ENCODE assay signal across 8 mouse cellular contexts in genomic region chr6:52174968-52175751, GRCm38 (mm10). TPM values are rescaled to one million over a fixed set of nuclear protein-coding genes. Genes with fewer than 3 reads are reported as not detected.
A peak's percentile ranks its signal among the peaks of the same experiment; 100 is the strongest.
DNase-seq lines count a peak whose midpoint lies in the region; ATAC-seq and TF ChIP-seq lines count a peak whose summit lies in the region.
"Had no signal": no experiment of that assay in that cellular context is flagged by ENCODE, and none has a peak within 500 bp of the region (broad histone marks: within the 10 kb centered on the region; RNA-seq: fewer than 3 reads in every experiment).

No protein-coding gene starts in this region.

- peak overlapping the region; percentile 68 for H3K9ac ChIP-seq in intestine, postnatal 0 days (ENCODE audit: low read depth, low read length)
- H3K9ac ChIP-seq in liver, postnatal 0 days (replicated peaks): peak overlapping the region; percentile 30; the same call in 1 of the 2 replicates
- no peak overlapping the region for H3K9ac ChIP-seq in forebrain, embryonic 13.5 days

- no peaks in the 10 kb centered on the region; the same call in 1 of the 2 replicates for H3K36me3 ChIP-seq in intestine, postnatal 0 days (ENCODE audit: control insufficient read depth, insufficient read depth)
- no peaks in the 10 kb centered on the region for H3K36me3 ChIP-seq in liver, postnatal 0 days (replicated peaks; ENCODE audit: insufficient read depth, low read length)
- H3K36me3 ChIP-seq in forebrain, embryonic 13.5 days (ENCODE audit: poor library complexity, severe bottlenecking): no peaks in the 10 kb centered on the region

- peak; percentile 38; the same call in 1 of the 2 replicates for ATAC-seq in intestine, postnatal 0 days
- 0 out of 2 replicates have a peak, but pooled peaks have one; percentile 14 for ATAC-seq in liver, postnatal 0 days
- ATAC-seq in forebrain, embryonic 13.5 days: no peak

- TF ChIP-seq CTCF in intestine, postnatal 0 days (IDR thresholded peaks at IDR 0.05; ENCODE audit: low read depth): no peak
- no peak for TF ChIP-seq CTCF in liver, postnatal 0 days (IDR thresholded peaks at IDR 0.05; ENCODE audit: low read depth)

- H3K4me1 ChIP-seq in brown adipose tissue, adult 24 weeks (ENCODE audit: control insufficient read depth, insufficient read depth, insufficient read length, low read length): peaks cover 25% of the 10 kb centered on the region
- H3K4me1 ChIP-seq in intestine, postnatal 0 days (replicated peaks; ENCODE audit: control insufficient read depth, insufficient read depth, low read length): no peaks in the 10 kb centered on the region
- peaks cover 3% of the 10 kb centered on the region; the same call in 1 of the 2 replicates for H3K4me1 ChIP-seq in liver, postnatal 0 days (ENCODE audit: insufficient read depth)
- H3K4me1 ChIP-seq in forebrain, embryonic 13.5 days: peaks cover 7% of the 10 kb centered on the region; the same call in 1 of the 2 replicates

- DNase-seq in MN1 (ENCODE audit: low spot score): peak; percentile 32
- no peak for DNase-seq in liver, postnatal 0 days
- no peak for DNase-seq in cerebellum, adult 9-11 months
- no peak for DNase-seq in right cerebral cortex, postnatal 25 days

- H3K4me3 ChIP-seq in brown adipose tissue, adult 24 weeks (ENCODE audit: insufficient read depth, low read depth, low read length): peak overlapping the region; percentile 86
- H3K4me3 ChIP-seq in intestine, postnatal 0 days (ENCODE audit: low read depth, low read length): peak overlapping the region; percentile 61
- H3K4me3 ChIP-seq in liver, postnatal 0 days (ENCODE audit: low read depth, low read length): peak overlapping the region; percentile 41
- no peak overlapping the region for H3K4me3 ChIP-seq in forebrain, embryonic 13.5 days

- H3K4me2 ChIP-seq in intestine, postnatal 0 days (replicated peaks; ENCODE audit: low read depth): peak overlapping the region; percentile 76
- H3K4me2 ChIP-seq in liver, postnatal 0 days (ENCODE audit: low read depth, low read length): peak overlapping the region; percentile 51
- H3K4me2 ChIP-seq in forebrain, embryonic 13.5 days: no peak overlapping the region

- 5% methylated on average over 41 of the region's 41 CpGs for WGBS in intestine, postnatal 0 days
- WGBS in liver, postnatal 0 days (ENCODE audit: insufficient replicate concordance): 10% methylated on average over 40 of the region's 41 CpGs
- WGBS in forebrain, embryonic 13.5 days: 1% methylated on average over 30 of the region's 41 CpGs

- H3K27ac ChIP-seq in brown adipose tissue, adult 24 weeks (replicated peaks; ENCODE audit: low read depth, low read length): peak overlapping the region; percentile 90
- peak overlapping the region; percentile 87 for H3K27ac ChIP-seq in intestine, postnatal 0 days (ENCODE audit: low read depth, low read length)
- H3K27ac ChIP-seq in liver, postnatal 0 days (ENCODE audit: low read depth): peak overlapping the region; percentile 78
- no peak overlapping the region for H3K27ac ChIP-seq in forebrain, embryonic 13.5 days
- H3K27ac ChIP-seq: macrophage had no signal

- H3K27me3 ChIP-seq in intestine, postnatal 0 days (replicated peaks; ENCODE audit: control insufficient read depth, insufficient read depth, low read length): peaks cover 24% of the 10 kb centered on the region; the same call in 1 of the 2 replicates
- peaks cover 86% of the 10 kb centered on the region for H3K27me3 ChIP-seq in liver, postnatal 0 days (ENCODE audit: insufficient read depth, low read length)
- H3K27me3 ChIP-seq in forebrain, embryonic 13.5 days: peaks cover 99% of the 10 kb centered on the region

- TF ChIP-seq EP300 in liver, postnatal 0 days (IDR thresholded peaks at IDR 0.05; ENCODE audit: low read depth): no peak

- H3K9me3 ChIP-seq in intestine, postnatal 0 days (ENCODE audit: control insufficient read depth): no peaks in the 10 kb centered on the region
- H3K9me3 ChIP-seq in liver, postnatal 0 days (ENCODE audit: low read length): no peaks in the 10 kb centered on the region
- H3K9me3 ChIP-seq in forebrain, embryonic 13.5 days (replicated peaks): no peaks in the 10 kb centered on the region

RNA-seq across cellular contexts. Expression of gene 5730596B20Rik, which starts 2.1 kb away (rescaled TPM):
- not detected in 2 replicates for polyA plus RNA-seq in brown adipose tissue, adult 24 weeks (2012; ENCODE audit: insufficient read depth, insufficient read length, missing spikeins)
- polyA plus RNA-seq in intestine, postnatal 0 days (2015; fragmentation: Nextera tagmentation; extraction: Ambion mirVana): 0.61 and 0.97 TPM in 2 replicates
- not detected in 2 replicates for polyA plus RNA-seq in liver, postnatal 0 days (2015; fragmentation: Nextera tagmentation; extraction: Ambion mirVana)
- polyA plus RNA-seq in forebrain, embryonic 13.5 days (2015; fragmentation: Nextera tagmentation; extraction: Ambion mirVana): not detected in 2 replicates
- polyA plus RNA-seq: macrophage had no signal

RNA-seq across cellular contexts. Expression of gene Hoxa2, which starts 10.5 kb away (rescaled TPM):
- 2.9 TPM in 1 of 2 replicates, not detected in the other for polyA plus RNA-seq in brown adipose tissue, adult 24 weeks (2012; ENCODE audit: insufficient read depth, insufficient read length, missing spikeins)
- 3.3 TPM in 2 replicates for polyA plus RNA-seq in intestine, postnatal 0 days (2015; fragmentation: Nextera tagmentation; extraction: Ambion mirVana)
- polyA plus RNA-seq in liver, postnatal 0 days (2015; fragmentation: Nextera tagmentation; extraction: Ambion mirVana): 0.39 and 0.63 TPM in 2 replicates
- not detected in 2 replicates for polyA plus RNA-seq in forebrain, embryonic 13.5 days (2015; fragmentation: Nextera tagmentation; extraction: Ambion mirVana)
- polyA plus RNA-seq: macrophage had no signal

RNA-seq across cellular contexts. Expression of gene Hoxa4, which starts 16.4 kb away (rescaled TPM):
- polyA plus RNA-seq in brown adipose tissue, adult 24 weeks (2012; ENCODE audit: insufficient read depth, insufficient read length, missing spikeins): 14.0 and 26.4 TPM in 2 replicates
- 3.6 and 4.5 TPM in 2 replicates for polyA plus RNA-seq in intestine, postnatal 0 days (2015; fragmentation: Nextera tagmentation; extraction: Ambion mirVana)
- 0.13 and 0.30 TPM in 2 replicates for polyA plus RNA-seq in liver, postnatal 0 days (2015; fragmentation: Nextera tagmentation; extraction: Ambion mirVana)
- not detected in 2 replicates for polyA plus RNA-seq in forebrain, embryonic 13.5 days (2015; fragmentation: Nextera tagmentation; extraction: Ambion mirVana)

RNA-seq across cellular contexts. Expression of gene Hoxa1, which starts 17.0 kb away (rescaled TPM):
- 0.50 and 0.99 TPM in 2 replicates for polyA plus RNA-seq in brown adipose tissue, adult 24 weeks (2012; ENCODE audit: insufficient read depth, insufficient read length, missing spikeins)
- 0.37 and 0.52 TPM in 2 replicates for polyA plus RNA-seq in intestine, postnatal 0 days (2015; fragmentation: Nextera tagmentation; extraction: Ambion mirVana)
- polyA plus RNA-seq in liver, postnatal 0 days (2015; fragmentation: Nextera tagmentation; extraction: Ambion mirVana): 0.11 and 0.16 TPM in 2 replicates
- not detected in 2 replicates for polyA plus RNA-seq in forebrain, embryonic 13.5 days (2015; fragmentation: Nextera tagmentation; extraction: Ambion mirVana)

RNA-seq across cellular contexts. Expression of gene Hoxa5, which starts 29.2 kb away (rescaled TPM):
- polyA plus RNA-seq in brown adipose tissue, adult 24 weeks (2012; ENCODE audit: insufficient read depth, insufficient read length, missing spikeins): 35.9 and 39.4 TPM in 2 replicates
- 14.8 and 15.3 TPM in 2 replicates for polyA plus RNA-seq in intestine, postnatal 0 days (2015; fragmentation: Nextera tagmentation; extraction: Ambion mirVana)
- polyA plus RNA-seq in liver, postnatal 0 days (2015; fragmentation: Nextera tagmentation; extraction: Ambion mirVana): 0.58 and 0.73 TPM in 2 replicates
- not detected in 2 replicates for polyA plus RNA-seq in forebrain, embryonic 13.5 days (2015; fragmentation: Nextera tagmentation; extraction: Ambion mirVana)
